Mouse (Mus musculus) liver, postnatal 0 days (tissue): ENCODE results near the gene Abcg2.

Source experiments
- CTCF ChIP-seq: sonication (generic); IDR thresholded peaks from 2 replicates; pipeline ENCODE4 v1.5.1; 2016; ENCODE audit warnings: antibody characterized with exemption, low read depth
- EP300 ChIP-seq: IDR thresholded peaks from 2 replicates; pipeline ENCODE4 v1.6.1; 2016; ENCODE audit warnings: antibody characterized with exemption, low read depth, mild to moderate bottlenecking

- TF ChIP-seq CTCF (no peak), EP300 (no peak)
Observed at GRCm38 (mm10) chr6:58660951-58661575, 76.7 kb downstream of the Abcg2 start.
